Mouse (Mus musculus): ENCODE measurements at regions not wholly inside any gene's neighbourhood (a gene's known extent, or its start where the extent isn't known, plus 50 kb on each side); places are given as distances from the start of the nearest gene placed in this dataset.

- Histone ChIP-seq H3K27me3 (ENCODE audit: control insufficient read depth, insufficient read depth, low read length) (no peaks in the 10 kb centered on the region), H3K4me1 (ENCODE audit: control insufficient read depth, insufficient read depth, low read length) (peaks cover 9% of the 10 kb centered on the region; the same call in 1 of the 2 replicates), H3K4me3 (replicated peaks; ENCODE audit: insufficient read depth, low read depth, low read length) (peak overlapping the region; percentile 4), H3K27ac (ENCODE audit: insufficient read depth, low read length) (no peak overlapping the region)
- 6% methylated on average over 9 of the region's 9 CpGs for WGBS
- TF ChIP-seq CTCF (IDR thresholded peaks at IDR 0.05; ENCODE audit: borderline replicate concordance, insufficient read depth, low read depth, low read length) (no peak), POLR2A (IDR thresholded peaks at IDR 0.05; ENCODE audit: borderline replicate concordance, insufficient read depth, low read length) (no peak)
- peak; percentile 74 to 89 for DNase-seq
Observed at GRCm38 (mm10) chr8:92427801-92428200, 70.4 kb downstream of the Irx5 start.

- no peaks in the 10 kb centered on the region for H3K27me3 ChIP-seq (ENCODE audit: control insufficient read depth, insufficient read depth, low read length)
- DNase-seq: peak in 1 of 2 experiments; percentile 21
- H3K27ac ChIP-seq (ENCODE audit: insufficient read depth, low read length): no peak overlapping the region
- H3K4me3 ChIP-seq (replicated peaks; ENCODE audit: insufficient read depth, low read depth, low read length): no peak overlapping the region
- TF ChIP-seq POLR2A (IDR thresholded peaks at IDR 0.05; ENCODE audit: borderline replicate concordance, insufficient read depth, low read length): no peak
- TF ChIP-seq CTCF (IDR thresholded peaks at IDR 0.05; ENCODE audit: borderline replicate concordance, insufficient read depth, low read depth, low read length): no peak
- H3K4me1 ChIP-seq (ENCODE audit: control insufficient read depth, insufficient read depth, low read length): peaks cover 3% of the 10 kb centered on the region; the same call in 1 of the 2 replicates
- WGBS: 61% methylated on average over 15 of the region's 15 CpGs
Observed at GRCm38 (mm10) chr8:92437075-92437663, 79.7 kb downstream of the Irx5 start.

- TF ChIP-seq CTCF (IDR thresholded peaks at IDR 0.05; ENCODE audit: borderline replicate concordance, insufficient read depth, low read depth, low read length) (no peak), POLR2A (IDR thresholded peaks at IDR 0.05; ENCODE audit: borderline replicate concordance, insufficient read depth, low read length) (no peak)
- DNase-seq: no peak
- 47% methylated on average over 9 of the region's 9 CpGs for WGBS
- H3K4me1 ChIP-seq (ENCODE audit: control insufficient read depth, insufficient read depth, low read length): peaks cover 3% of the 10 kb centered on the region; the same call in 1 of the 2 replicates
- no peak overlapping the region for H3K27ac ChIP-seq (ENCODE audit: insufficient read depth, low read length)
- H3K27me3 ChIP-seq (ENCODE audit: control insufficient read depth, insufficient read depth, low read length): no peaks in the 10 kb centered on the region
- no peak overlapping the region for H3K4me3 ChIP-seq (replicated peaks; ENCODE audit: insufficient read depth, low read depth, low read length)
Observed at GRCm38 (mm10) chr8:92438294-92438693, 80.9 kb downstream of the Irx5 start.

- TF ChIP-seq POLR2A (IDR thresholded peaks at IDR 0.05; ENCODE audit: borderline replicate concordance, insufficient read depth, low read length) (no peak), CTCF (IDR thresholded peaks at IDR 0.05; ENCODE audit: borderline replicate concordance, insufficient read depth, low read depth, low read length) (no peak)
- H3K4me1 ChIP-seq (ENCODE audit: control insufficient read depth, insufficient read depth, low read length): peaks cover 3% of the 10 kb centered on the region; the same call in 1 of the 2 replicates
- no peak overlapping the region for H3K4me3 ChIP-seq (replicated peaks; ENCODE audit: insufficient read depth, low read depth, low read length)
- 49% methylated on average over 9 of the region's 9 CpGs for WGBS
- no peaks in the 10 kb centered on the region for H3K27me3 ChIP-seq (ENCODE audit: control insufficient read depth, insufficient read depth, low read length)
- H3K27ac ChIP-seq (ENCODE audit: insufficient read depth, low read length): no peak overlapping the region
- no peak for DNase-seq
Observed at GRCm38 (mm10) chr8:92439713-92440436, 82.5 kb downstream of the Irx5 start.

GRCm38 (mm10) chr8:92442086-92442485 is 84.7 kb downstream of the Irx5 start:
- Histone ChIP-seq H3K4me1 (ENCODE audit: control insufficient read depth, insufficient read depth, low read length) (peaks cover 3% of the 10 kb centered on the region; the same call in 1 of the 2 replicates), H3K27ac (ENCODE audit: insufficient read depth, low read length) (no peak overlapping the region), H3K27me3 (ENCODE audit: control insufficient read depth, insufficient read depth, low read length) (no peaks in the 10 kb centered on the region), H3K4me3 (replicated peaks; ENCODE audit: insufficient read depth, low read depth, low read length) (no peak overlapping the region)
- peak in 1 of 2 experiments; percentile 18 for DNase-seq
- TF ChIP-seq POLR2A (IDR thresholded peaks at IDR 0.05; ENCODE audit: borderline replicate concordance, insufficient read depth, low read length): no peak
- no peak for TF ChIP-seq CTCF (IDR thresholded peaks at IDR 0.05; ENCODE audit: borderline replicate concordance, insufficient read depth, low read depth, low read length)
- 11% methylated on average over 6 of the region's 6 CpGs for WGBS

- DNase-seq: no peak
- H3K4me3 ChIP-seq (replicated peaks; ENCODE audit: insufficient read depth, low read depth, low read length): no peak overlapping the region
- no peak for TF ChIP-seq CTCF (IDR thresholded peaks at IDR 0.05; ENCODE audit: borderline replicate concordance, insufficient read depth, low read depth, low read length)
- TF ChIP-seq POLR2A (IDR thresholded peaks at IDR 0.05; ENCODE audit: borderline replicate concordance, insufficient read depth, low read length): no peak
- no peaks in the 10 kb centered on the region; the same call in 1 of the 2 replicates for H3K27me3 ChIP-seq (ENCODE audit: control insufficient read depth, insufficient read depth, low read length)
- no peak overlapping the region for H3K27ac ChIP-seq (ENCODE audit: insufficient read depth, low read length)
- no peaks in the 10 kb centered on the region for H3K4me1 ChIP-seq (ENCODE audit: control insufficient read depth, insufficient read depth, low read length)
- 91% methylated on average over 5 of the region's 5 CpGs for WGBS
Observed at GRCm38 (mm10) chr8:92459291-92459690, 101.9 kb downstream of the Irx5 start.

- TF ChIP-seq CTCF (IDR thresholded peaks at IDR 0.05; ENCODE audit: borderline replicate concordance, insufficient read depth, low read depth, low read length): no peak
- no peak for TF ChIP-seq POLR2A (IDR thresholded peaks at IDR 0.05; ENCODE audit: borderline replicate concordance, insufficient read depth, low read length)
- peak; percentile 20 for DNase-seq
- Histone ChIP-seq H3K27me3 (ENCODE audit: control insufficient read depth, insufficient read depth, low read length) (no peaks in the 10 kb centered on the region; the same call in 1 of the 2 replicates), H3K4me1 (ENCODE audit: control insufficient read depth, insufficient read depth, low read length) (no peaks in the 10 kb centered on the region), H3K27ac (ENCODE audit: insufficient read depth, low read length) (no peak overlapping the region), H3K4me3 (replicated peaks; ENCODE audit: insufficient read depth, low read depth, low read length) (peak overlapping the region; percentile 26)
- 1% methylated on average over 92 of the region's 93 CpGs for WGBS
Observed at GRCm38 (mm10) chr8:92460129-92460953, 102.9 kb downstream of the Irx5 start.
